Mouse (Mus musculus) stomach, embryonic 15.5 days (tissue): Measurements from ENCODE around the gene Tns1. TPM values are rescaled to one million over a fixed set of nuclear protein-coding genes. Genes with fewer than 3 reads are reported as not detected.
A peak's percentile ranks its signal among the peaks of the same experiment; 100 is the strongest.

Experiments used
- ATAC-seq: fragments of 200-750 bp; cut with Nextera tagmentation; 2 replicates; pipeline ENCODE4 v1.8.0; 2017; ENCODE audit warnings: low read depth, moderate number of reproducible peaks, moderate TSS enrichment; ENCODE audit not compliant: insufficient read depth, low FRiP score
- H3K27ac ChIP-seq: fragments of 300-500 bp; sonication (generic); 2 replicates; pipeline ENCODE4 v1.5.1; 2015; ENCODE audit warnings: mild to moderate bottlenecking, inconsistent platforms
- H3K27me3 ChIP-seq: fragments of 300-500 bp; sonication (generic); replicated peaks from 2 replicates; pipeline ENCODE4 v1.6.1; 2015; ENCODE audit warnings: inconsistent platforms
- H3K36me3 ChIP-seq: fragments of 300-500 bp; sonication (generic); 2 replicates; pipeline ENCODE4 v1.6.1; 2015; ENCODE audit warnings: inconsistent platforms
- H3K4me1 ChIP-seq: fragments of 300-500 bp; sonication (generic); 2 replicates; pipeline ENCODE4 v1.6.1; 2015; ENCODE audit warnings: inconsistent platforms
- H3K4me2 ChIP-seq: fragments of 300-500 bp; sonication (generic); 2 replicates; pipeline ENCODE4 v1.6.1; 2015; ENCODE audit warnings: mild to moderate bottlenecking, inconsistent platforms
- H3K4me3 ChIP-seq: fragments of 300-500 bp; sonication (generic); replicated peaks from 2 replicates; pipeline ENCODE4 v1.5.1; 2015; ENCODE audit warnings: inconsistent platforms
- H3K9ac ChIP-seq: fragments of 300-500 bp; sonication (generic); 2 replicates; pipeline ENCODE4 v1.6.1; 2015; ENCODE audit warnings: inconsistent platforms
- H3K9me3 ChIP-seq: fragments of 300-500 bp; sonication (generic); 2 replicates; pipeline ENCODE4 v1.6.1; 2016; ENCODE audit warnings: inconsistent platforms
- WGBS: fragments of 180-500 bp; shearing (Covaris S2); methylation state at CpG from one replicate; pipeline ENCODE4 v1.1.7; 2015; 5-methylcytosine and 5-hydroxymethylcytosine counted together
- polyA plus RNA-seq: library from polyadenylated mRNA; unstranded; fragments of >200 nt; fragmentation: Nextera tagmentation; extraction: Ambion mirVana; gene quantifications from 2 replicates; pipeline ENCODE4 v1.2.1, GENCODE M21; 2015

Gene Tns1
- polyA plus RNA-seq, 1 experiment from 2014 or later, result 34.5 TPM

DNA sequence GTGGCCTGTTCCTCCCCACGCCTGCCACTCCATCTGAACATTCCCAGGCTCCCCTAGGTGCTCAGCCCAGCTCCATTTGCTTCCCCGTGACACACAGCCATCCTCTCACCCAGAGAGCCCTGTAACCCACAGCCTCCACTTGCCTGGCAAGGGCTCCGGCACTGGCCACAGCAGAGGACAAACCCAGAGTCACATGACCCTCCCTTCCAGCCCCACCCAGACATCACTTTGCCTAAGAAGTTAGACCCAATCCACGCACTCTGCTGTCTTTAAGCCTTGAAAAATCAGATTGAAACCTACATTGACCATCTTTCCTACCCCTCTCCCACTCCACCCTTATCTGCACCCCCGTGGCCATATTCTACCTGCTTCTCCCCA is 194.3 kb downstream of the Tns1 start:
- no peak overlapping the region for H3K4me2 ChIP-seq
- H3K27ac ChIP-seq, result no peak overlapping the region
- no peak overlapping the region for H3K9ac ChIP-seq
- no peak overlapping the region for H3K4me3 ChIP-seq
- no peaks in the 10 kb centered on the region for H3K27me3 ChIP-seq
- ATAC-seq, result no peak
- peaks cover 13% of the 10 kb centered on the region for H3K4me1 ChIP-seq
- WGBS, result 85% methylated on average over 5 of the region's 5 CpGs
- H3K9me3 ChIP-seq, result no peaks in the 10 kb centered on the region
- peaks cover 15% of the 10 kb centered on the region for H3K36me3 ChIP-seq

DNA sequence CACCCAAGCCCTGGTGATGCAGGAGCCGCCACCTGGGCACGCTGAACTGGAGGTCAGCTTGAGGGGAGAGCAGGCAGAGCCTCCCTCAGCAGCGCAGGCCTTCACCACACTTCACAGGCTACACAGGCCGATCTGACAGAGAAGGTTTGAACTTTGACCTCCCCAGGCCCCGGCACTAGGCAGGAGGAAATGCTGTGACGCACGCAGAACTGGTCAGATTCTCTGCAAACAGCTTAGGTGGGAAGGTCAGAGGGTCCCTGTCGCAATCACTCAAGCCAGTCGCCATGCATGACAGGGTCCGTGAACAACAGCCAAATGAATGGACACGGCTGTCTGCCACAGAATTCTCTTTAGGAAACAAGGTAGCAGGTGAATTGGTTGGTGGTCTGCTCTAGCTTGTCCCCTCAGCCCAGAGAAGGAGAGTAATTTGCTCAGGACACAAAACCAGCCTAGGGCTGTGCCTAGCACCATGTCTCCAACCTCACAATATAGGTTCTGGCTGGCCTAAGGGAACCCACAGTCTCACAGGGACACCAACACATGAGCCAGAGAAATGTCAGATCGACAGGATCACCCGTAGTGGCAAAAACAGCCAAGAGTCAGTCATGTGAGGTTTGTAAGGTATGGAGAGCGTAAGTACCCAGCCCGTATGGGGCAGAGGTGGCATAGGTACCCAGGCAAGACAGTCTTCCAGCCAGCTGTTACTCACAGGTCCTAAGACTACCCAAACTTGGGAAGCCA is 194.9 kb downstream of the Tns1 start:
- H3K27ac ChIP-seq, result no peak overlapping the region
- WGBS, result 59% methylated on average over 15 of the region's 15 CpGs
- no peak overlapping the region for H3K4me2 ChIP-seq
- no peak overlapping the region for H3K4me3 ChIP-seq
- no peak for ATAC-seq
- H3K27me3 ChIP-seq, result no peaks in the 10 kb centered on the region
- H3K9ac ChIP-seq, result no peak overlapping the region
- H3K36me3 ChIP-seq, result peaks cover 17% of the 10 kb centered on the region
- no peaks in the 10 kb centered on the region for H3K9me3 ChIP-seq
- peaks cover 13% of the 10 kb centered on the region for H3K4me1 ChIP-seq

DNA sequence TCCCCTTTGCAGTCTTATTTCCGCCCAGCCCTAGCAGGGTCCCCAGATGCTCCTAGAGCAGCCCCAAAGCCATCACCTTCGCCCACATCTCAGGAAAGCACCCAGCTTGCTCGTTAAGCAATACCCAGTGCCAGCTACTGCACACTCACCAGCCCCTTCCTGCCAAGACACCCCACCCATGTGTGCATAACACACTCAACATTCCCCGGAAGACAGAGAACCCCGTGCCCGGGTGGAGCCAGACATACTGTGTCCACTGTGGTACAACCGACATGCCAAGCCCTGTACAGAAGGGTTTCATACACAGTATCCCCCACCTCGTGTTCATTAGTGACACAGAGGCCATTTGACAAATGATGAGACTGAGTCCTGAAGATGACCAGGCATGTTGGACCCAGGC is 195.9 kb downstream of the Tns1 start:
- WGBS, result 84% methylated on average over 8 of the region's 8 CpGs
- no peak for ATAC-seq
- Histone ChIP-seq H3K27ac (no peak overlapping the region), H3K4me1 (peaks cover 13% of the 10 kb centered on the region), H3K27me3 (no peaks in the 10 kb centered on the region), H3K4me3 (no peak overlapping the region), H3K9ac (no peak overlapping the region), H3K9me3 (no peaks in the 10 kb centered on the region), H3K36me3 (peaks cover 16% of the 10 kb centered on the region; the same call in 1 of the 2 replicates), H3K4me2 (no peak overlapping the region)

- 85% methylated on average over 15 of the region's 15 CpGs for WGBS
- no peak for ATAC-seq
- H3K4me1 ChIP-seq, result peaks cover 8% of the 10 kb centered on the region
Measured at GRCm38 (mm10) chr1:73927819-73928218, 196.4 kb downstream of the Tns1 start.

DNA sequence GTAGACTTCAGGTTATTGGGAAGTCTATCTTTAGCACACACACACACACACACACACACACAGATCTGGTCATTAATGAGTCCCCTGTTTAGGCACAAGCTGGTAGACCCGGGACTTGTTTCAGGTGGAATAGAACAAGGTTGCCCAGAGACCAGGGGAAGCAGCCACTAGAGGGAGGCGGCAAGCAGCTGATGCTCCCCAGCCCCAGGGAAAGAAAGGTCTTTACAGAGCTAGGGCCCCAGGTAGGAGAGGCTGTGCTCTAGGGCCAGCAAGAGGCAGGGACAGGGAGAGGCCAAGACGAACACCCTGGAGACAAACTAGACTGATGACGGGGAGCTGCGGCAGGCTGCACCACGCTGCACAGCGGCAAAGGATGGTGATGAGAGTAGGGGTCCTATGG is 198.0 kb downstream of the Tns1 start:
- Histone ChIP-seq H3K4me2 (no peak overlapping the region), H3K27ac (no peak overlapping the region), H3K36me3 (peaks cover 16% of the 10 kb centered on the region; the same call in 1 of the 2 replicates), H3K4me3 (no peak overlapping the region), H3K9me3 (no peaks in the 10 kb centered on the region), H3K4me1 (no peaks in the 10 kb centered on the region), H3K9ac (no peak overlapping the region), H3K27me3 (no peaks in the 10 kb centered on the region)
- WGBS, result 58% methylated on average over 7 of the region's 7 CpGs
- no peak for ATAC-seq

More at GRCm38 (mm10) chr1:73927819-73928218, 196.4 kb downstream of the Tns1 start:
- no peaks in the 10 kb centered on the region for H3K27me3 ChIP-seq
- H3K4me3 ChIP-seq, result no peak overlapping the region
- H3K9me3 ChIP-seq, result no peaks in the 10 kb centered on the region
- H3K4me2 ChIP-seq, result no peak overlapping the region
- peaks cover 16% of the 10 kb centered on the region; the same call in 1 of the 2 replicates for H3K36me3 ChIP-seq
- H3K9ac ChIP-seq, result no peak overlapping the region
- no peak overlapping the region for H3K27ac ChIP-seq

DNA sequence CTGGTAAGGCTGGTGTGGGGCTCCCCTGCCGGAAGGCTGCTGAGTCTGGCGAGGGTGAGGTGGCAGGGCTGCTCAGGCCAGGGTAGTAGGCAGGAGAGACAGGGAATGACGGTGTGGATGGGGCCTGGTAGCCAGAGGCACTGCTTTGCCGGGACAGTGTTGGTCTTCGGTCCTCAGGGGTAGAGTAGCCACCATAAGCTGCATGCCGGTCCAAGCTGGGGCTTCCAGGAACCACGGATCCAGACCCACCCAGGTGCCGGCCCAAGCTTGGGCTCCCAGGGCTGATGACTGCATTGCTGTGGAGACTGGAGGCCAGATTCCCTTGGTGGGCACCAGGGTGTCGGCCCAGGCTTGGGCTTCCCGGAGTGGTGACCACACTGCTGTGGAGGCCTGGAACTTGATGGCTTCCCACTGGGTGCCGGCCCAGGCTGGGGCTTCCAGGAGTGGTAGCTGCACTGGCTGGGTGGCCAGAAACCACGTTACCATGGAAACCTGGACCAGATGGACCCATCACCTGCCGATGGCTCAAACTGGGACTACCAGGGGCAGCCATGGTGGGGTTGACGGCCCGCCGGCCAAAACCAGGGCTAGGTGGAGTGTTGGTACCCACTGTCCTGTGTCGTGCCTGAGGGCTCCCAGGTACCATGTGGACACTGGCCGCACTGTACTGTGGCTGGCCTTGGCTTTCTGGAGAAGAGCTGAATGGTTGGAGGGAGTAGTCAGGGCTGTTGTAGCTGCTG is 199.2 kb downstream of the Tns1 start:
- 94% methylated on average over 18 of the region's 18 CpGs for WGBS
- Histone ChIP-seq H3K9ac (no peak overlapping the region), H3K27me3 (no peaks in the 10 kb centered on the region), H3K4me2 (no peak overlapping the region), H3K9me3 (no peaks in the 10 kb centered on the region), H3K36me3 (peaks cover 27% of the 10 kb centered on the region), H3K27ac (no peak overlapping the region), H3K4me1 (no peaks in the 10 kb centered on the region), H3K4me3 (no peak overlapping the region)
- 0 out of 2 replicates have a peak, but pooled peaks have one; percentile 21 for ATAC-seq

DNA sequence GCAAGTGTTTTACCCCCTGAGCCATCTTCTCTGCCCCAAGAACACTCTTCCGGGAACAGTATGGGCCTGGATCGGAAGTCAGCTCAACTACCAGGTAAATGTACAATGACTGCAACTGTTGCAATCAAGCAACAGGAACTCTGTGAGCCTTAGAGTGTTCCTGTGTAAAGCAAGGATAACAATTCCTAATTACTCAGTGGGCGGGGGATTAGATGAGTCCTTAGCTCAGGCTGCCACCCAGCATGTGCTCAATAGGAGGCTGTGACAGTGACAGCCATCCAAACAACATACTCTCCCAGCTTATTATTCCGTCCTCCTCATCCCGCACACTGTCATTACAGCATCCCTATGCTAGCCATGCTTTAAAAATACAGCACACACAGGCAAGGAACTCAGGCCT is 200.0 kb downstream of the Tns1 start:
- no peaks in the 10 kb centered on the region for H3K9me3 ChIP-seq
- ATAC-seq, result no peak
- no peak overlapping the region for H3K4me3 ChIP-seq
- no peak overlapping the region for H3K9ac ChIP-seq
- no peaks in the 10 kb centered on the region for H3K27me3 ChIP-seq
- no peak overlapping the region for H3K4me2 ChIP-seq
- H3K36me3 ChIP-seq, result peaks cover 31% of the 10 kb centered on the region
- no peaks in the 10 kb centered on the region for H3K4me1 ChIP-seq
- 85% methylated on average over 5 of the region's 5 CpGs for WGBS
- 0 out of 2 replicates have a peak overlapping the region, but pooled peaks have one; percentile 61 for H3K27ac ChIP-seq

- peak overlapping the region; percentile 61 for H3K27ac ChIP-seq
- H3K27me3 ChIP-seq, result no peaks in the 10 kb centered on the region
- H3K9me3 ChIP-seq, result no peaks in the 10 kb centered on the region
- 57% methylated on average over 8 of the region's 8 CpGs for WGBS
- H3K4me1 ChIP-seq, result no peaks in the 10 kb centered on the region
- no peak overlapping the region for H3K4me2 ChIP-seq
- no peak; the same call in 1 of the 2 replicates for ATAC-seq
- no peak overlapping the region for H3K4me3 ChIP-seq
- peaks cover 35% of the 10 kb centered on the region for H3K36me3 ChIP-seq
- no peak overlapping the region for H3K9ac ChIP-seq
Measured at GRCm38 (mm10) chr1:73923185-73923584, 201.1 kb downstream of the Tns1 start.

DNA sequence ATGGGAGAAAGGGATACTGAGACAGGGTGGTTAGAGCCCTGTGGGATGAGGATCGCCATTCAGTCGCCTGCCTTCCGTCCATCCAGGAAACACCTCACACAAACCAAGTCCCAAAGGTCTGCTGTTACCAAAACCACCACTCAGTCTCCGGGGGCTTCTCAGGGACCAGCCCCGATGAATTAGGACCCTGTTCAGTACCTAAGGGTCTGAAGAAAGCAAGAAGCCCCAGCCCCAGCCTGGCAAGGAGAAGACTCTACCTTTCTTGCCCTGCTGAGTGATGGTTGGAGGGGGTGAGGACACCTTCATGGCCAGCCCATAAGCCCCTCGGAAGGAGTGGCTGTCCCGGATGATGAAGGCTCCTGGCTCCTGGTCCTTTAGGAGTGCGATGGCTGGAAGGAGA is 203.5 kb downstream of the Tns1 start:
- Histone ChIP-seq H3K4me3 (no peak overlapping the region), H3K9me3 (no peaks in the 10 kb centered on the region), H3K27ac (no peak overlapping the region), H3K36me3 (peaks cover 31% of the 10 kb centered on the region), H3K4me2 (no peak overlapping the region), H3K4me1 (no peaks in the 10 kb centered on the region), H3K27me3 (no peaks in the 10 kb centered on the region), H3K9ac (no peak overlapping the region)
- 94% methylated on average over 8 of the region's 8 CpGs for WGBS
- ATAC-seq, result no peak

GRCm38 (mm10) chr1:73919909-73920308 is 204.3 kb downstream of the Tns1 start:
- Histone ChIP-seq H3K4me3 (no peak overlapping the region), H3K4me1 (no peaks in the 10 kb centered on the region), H3K27me3 (no peaks in the 10 kb centered on the region), H3K9me3 (no peaks in the 10 kb centered on the region), H3K27ac (no peak overlapping the region), H3K4me2 (no peak overlapping the region), H3K9ac (no peak overlapping the region), H3K36me3 (peaks cover 29% of the 10 kb centered on the region)
- ATAC-seq, result no peak
- 91% methylated on average over 3 of the region's 3 CpGs for WGBS

DNA sequence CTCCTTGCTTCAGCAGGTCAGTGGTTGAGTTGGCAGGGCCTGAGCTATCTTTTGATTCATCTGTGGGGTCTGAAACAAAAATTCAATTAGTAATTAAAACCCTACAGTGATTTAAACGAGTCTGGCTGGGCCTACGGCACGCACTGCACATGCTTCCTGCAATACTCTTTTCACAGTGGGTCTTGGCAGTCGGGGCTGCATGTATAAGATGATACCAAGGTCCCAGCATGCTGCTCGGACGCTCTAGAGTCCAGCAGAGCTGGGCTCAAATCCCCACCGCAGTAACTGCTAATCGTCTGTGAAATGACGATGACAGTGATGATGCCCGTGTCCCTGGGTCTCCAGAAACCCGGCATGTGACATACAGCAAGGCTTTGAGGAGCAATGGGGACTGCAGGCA is 206.2 kb downstream of the Tns1 start:
- 85% methylated on average over 11 of the region's 11 CpGs for whole genome bisulfite sequencing
- H3K27me3 ChIP-seq, result no peaks in the 10 kb centered on the region
- H3K4me2 ChIP-seq, result no peak overlapping the region
- no peak overlapping the region for H3K9ac ChIP-seq
- H3K4me1 ChIP-seq, result peaks cover 12% of the 10 kb centered on the region; the same call in 1 of the 2 replicates
- H3K27ac ChIP-seq, result no peak overlapping the region
- no peaks in the 10 kb centered on the region for H3K9me3 ChIP-seq
- H3K36me3 ChIP-seq, result peaks cover 22% of the 10 kb centered on the region
- no peak for ATAC-seq
- H3K4me3 ChIP-seq, result no peak overlapping the region

GRCm38 (mm10) chr1:73916298-73916697 is 208.0 kb downstream of the Tns1 start:
- Histone ChIP-seq H3K4me2 (no peak overlapping the region), H3K9ac (no peak overlapping the region), H3K4me3 (no peak overlapping the region), H3K27me3 (no peaks in the 10 kb centered on the region), H3K27ac (no peak overlapping the region), H3K9me3 (no peaks in the 10 kb centered on the region), H3K36me3 (peaks cover 22% of the 10 kb centered on the region), H3K4me1 (peaks cover 12% of the 10 kb centered on the region; the same call in 1 of the 2 replicates)
- no peak for ATAC-seq
- 87% methylated on average over 1 of the region's 1 CpGs for WGBS
